Mouse (Mus musculus) kidney, adult 10 weeks (tissue): Measurements from ENCODE around the gene Lrg1. TPM values are rescaled to one million over a fixed set of nuclear protein-coding genes. Genes with fewer than 3 reads are reported as not detected.

Experiments
- polyA plus RNA-seq: library from polyadenylated mRNA; stranded (reverse); fragments of 350-450 nt; fragmentation: Illumina TruSeq; extraction: RNeasy Lipid Tissue Mini Kit (QIAGEN cat#74804); gene quantifications from one replicate; pipeline ENCODE4 v1.2.3, GENCODE M21; 2014; ENCODE audit warnings: low read depth, low replicate concordance

The Lrg1 gene
- polyA plus RNA-seq = not detected

GRCm38 (mm10) chr17:56121826-56122225, at the start of gene Lrg1:
Gene Lrg1, minus strand, starts transcription at chr17:56122001.

GRCm38 (mm10) chr17:56162231-56162774, 40.5 kb upstream of the Lrg1 start, which contains the start of gene Tnfaip8l1:
Gene Tnfaip8l1, plus strand, starts transcription at chr17:56162477.

GRCm38 (mm10) chr17:56139858-56140595, 18.2 kb upstream of the Lrg1 start, which contains the start of gene Sema6b:
Gene Sema6b, minus strand, starts transcription at chr17:56140343.

GRCm38 (mm10) chr17:56117251-56117710, 4.5 kb downstream of the Lrg1 start, which contains the start of gene Plin5:
Gene Plin5, minus strand, starts transcription at chr17:56117596.

GRCm38 (mm10) chr17:56109219-56110051, 12.4 kb downstream of the Lrg1 start, which contains the start of gene Plin4:
Gene Plin4, minus strand, starts transcription at chr17:56109803.

GRCm38 (mm10) chr17:56078880-56079795, 42.7 kb downstream of the Lrg1 start, which contains the start of gene Hdgfl2:
Gene Hdgfl2, plus strand, starts transcription at chr17:56079634.

GRCm38 (mm10) chr17:56074827-56075208, 47.0 kb downstream of the Lrg1 start, which contains the start of gene Ubxn6:
Gene Ubxn6, minus strand, starts transcription at chr17:56075028.

Other genes with a start within 250 kb of the Lrg1 start
- 23.5 TPM for gene Zfp119a, start 243.1 kb downstream of the Lrg1 start, polyA plus RNA-seq
- 38.6 TPM for gene Zfp959, start 229.9 kb downstream of the Lrg1 start, polyA plus RNA-seq
- gene Zfp119b, start 172.5 kb downstream of the Lrg1 start, polyA plus RNA-seq = 22.8 TPM
- gene Ebi3, start 169.4 kb downstream of the Lrg1 start, polyA plus RNA-seq = not detected
- gene Yju2, start 162.9 kb downstream of the Lrg1 start, polyA plus RNA-seq = 0.57 TPM
- gene Shd, start 151.5 kb downstream of the Lrg1 start, polyA plus RNA-seq = not detected
- gene Fsd1, start 135.5 kb downstream of the Lrg1 start, polyA plus RNA-seq = not detected
- 1.2 TPM for gene Stap2, start 116.4 kb downstream of the Lrg1 start, polyA plus RNA-seq
- gene Mpnd, start 116.3 kb downstream of the Lrg1 start, polyA plus RNA-seq = 0.44 TPM
- gene Sh3gl1, start 85.4 kb downstream of the Lrg1 start, polyA plus RNA-seq = 0.32 TPM
- 0.20 TPM for gene Chaf1a, start 81.6 kb downstream of the Lrg1 start, polyA plus RNA-seq
- gene Ubxn6, start 47.0 kb downstream of the Lrg1 start, polyA plus RNA-seq = 14.1 TPM
- 1.5 TPM for gene Hdgfl2, start 42.4 kb downstream of the Lrg1 start, polyA plus RNA-seq
- gene Plin4, start 12.2 kb downstream of the Lrg1 start, polyA plus RNA-seq = 0.20 TPM
- gene Plin5, start 4.4 kb downstream of the Lrg1 start, polyA plus RNA-seq = 0.89 TPM
- not detected for gene Sema6b, start 18.3 kb upstream of the Lrg1 start, polyA plus RNA-seq
- gene Tnfaip8l1, start 40.5 kb upstream of the Lrg1 start, polyA plus RNA-seq = 0.49 TPM
- 9.2 TPM for gene Mydgf, start 61.9 kb upstream of the Lrg1 start, polyA plus RNA-seq
- 0.24 TPM for gene Dpp9, start 96.9 kb upstream of the Lrg1 start, polyA plus RNA-seq
- 3.1 TPM for gene Fem1a, start 134.8 kb upstream of the Lrg1 start, polyA plus RNA-seq
- 0.20 TPM for gene Ticam1, start 154.8 kb upstream of the Lrg1 start, polyA plus RNA-seq
- 13.9 TPM for gene Plin3, start 170.9 kb upstream of the Lrg1 start, polyA plus RNA-seq
- not detected for gene Arrdc5, start 178.3 kb upstream of the Lrg1 start, polyA plus RNA-seq
- gene Uhrf1, start 181.3 kb upstream of the Lrg1 start, polyA plus RNA-seq = 0.36 TPM
- 1.1 TPM for gene Kdm4b, start 204.1 kb upstream of the Lrg1 start, polyA plus RNA-seq